Mouse (Mus musculus) lung, adult 2 months (tissue): ENCODE results near the gene Gas8.

ENCODE experiments used
- CTCF ChIP-seq: fragments of 200-500 bp; IDR thresholded peaks from 2 replicates; pipeline ENCODE4 v1.5.1; 2011; ENCODE audit warnings: mild to moderate bottlenecking, low read length, control low read depth; ENCODE audit not compliant: insufficient read depth
- POLR2A ChIP-seq: fragments of 200-500 bp; IDR thresholded peaks from 2 replicates; pipeline ENCODE4 v1.6.1; 2011; ENCODE audit warnings: low read depth, mild to moderate bottlenecking, control low read depth, low read length, borderline replicate concordance; ENCODE audit errors: extremely low read depth

- TF ChIP-seq CTCF (no peak), POLR2A (no peak)
Measured at GRCm38 (mm10) chr8:123536242-123536989, 17.8 kb downstream of the Gas8 start.
